Mouse (Mus musculus) megakaryocyte, adult 5-6 weeks (primary cell): ENCODE results near the gene Cnot11. TPM values are rescaled to one million over a fixed set of nuclear protein-coding genes. Genes with fewer than 3 reads are reported as not detected.

Experiments used
- ATAC-seq: 2 replicates; pipeline ENCODE4 v1.8.0; 2016; ENCODE audit warnings: mild to moderate bottlenecking, inconsistent platforms; ENCODE audit not compliant: poor library complexity, severe bottlenecking
- total RNA-seq, 2 experiments: library from RNA; stranded (forward) in 1 of 2; stranded (reverse) in 1 of 2; fragments of 153-499, 151-499 nt in 1 of 2; fragments of 221-1000, 200-1000 nt in 1 of 2; gene quantifications; 2 replicates each; pipeline versions ENCODE4 v1.2.3 to v1.2.4; 2015 to 2017

Cnot11 gene
- total RNA-seq, 2 experiments from 2014 or later = 16.9 to 20.2 TPM

- no peak for ATAC-seq
Observed at GRCm38 (mm10) chr1:39533917-39534316, 875 bp upstream of the Cnot11 start.

GRCm38 (mm10) chr1:39535515-39536311 is 921 bp downstream of the Cnot11 start:
- peak; percentile 99 for ATAC-seq

- ATAC-seq = no peak
Observed at GRCm38 (mm10) chr1:39536701-39537100, 1.9 kb downstream of the Cnot11 start.

GRCm38 (mm10) chr1:39537631-39538380 is 3.0 kb downstream of the Cnot11 start:
- no peak for ATAC-seq

- ATAC-seq = no peak
Observed at GRCm38 (mm10) chr1:39540592-39540991, 5.8 kb downstream of the Cnot11 start.

GRCm38 (mm10) chr1:39545589-39545988 is 10.8 kb downstream of the Cnot11 start:
- ATAC-seq = no peak

GRCm38 (mm10) chr1:39546160-39546866 is 11.5 kb downstream of the Cnot11 start:
- no peak for ATAC-seq

GRCm38 (mm10) chr1:39547238-39547637 is 12.4 kb downstream of the Cnot11 start:
- ATAC-seq = no peak

- no peak for ATAC-seq
Observed at GRCm38 (mm10) chr1:39549831-39550230, 15.0 kb downstream of the Cnot11 start.

- ATAC-seq = no peak
Observed at GRCm38 (mm10) chr1:39555556-39556415, 21.0 kb downstream of the Cnot11 start.

GRCm38 (mm10) chr1:39559009-39559408 is 24.2 kb downstream of the Cnot11 start:
- ATAC-seq = no peak

- no peak for ATAC-seq
Observed at GRCm38 (mm10) chr1:39561920-39562319, 27.1 kb downstream of the Cnot11 start.

- no peak for ATAC-seq
Observed at GRCm38 (mm10) chr1:39563161-39563560, 28.4 kb downstream of the Cnot11 start.

- no peak for ATAC-seq
Observed at GRCm38 (mm10) chr1:39564603-39565002, 29.8 kb downstream of the Cnot11 start.

GRCm38 (mm10) chr1:39568079-39568478 is 33.3 kb downstream of the Cnot11 start:
- ATAC-seq = no peak

GRCm38 (mm10) chr1:39571653-39572052 is 36.9 kb downstream of the Cnot11 start:
- ATAC-seq = no peak

- no peak for ATAC-seq
Observed at GRCm38 (mm10) chr1:39573890-39574289, 39.1 kb downstream of the Cnot11 start.

- ATAC-seq = no peak
Observed at GRCm38 (mm10) chr1:39575778-39576375, 41.1 kb downstream of the Cnot11 start.

- ATAC-seq = peak; percentile 28
Observed at GRCm38 (mm10) chr1:39576431-39577243, 41.8 kb downstream of the Cnot11 start.
